Mouse (Mus musculus) adrenal gland, adult 18-20 months (tissue): ENCODE measurements around the gene Rpa1. TPM values are rescaled to one million over a fixed set of nuclear protein-coding genes. Genes with fewer than 3 reads are reported as not detected.
"Not testable (repeated sequence)": the region's sequence is repeated elsewhere in the genome, so short reads cannot be mapped to it uniquely, and the experiment has no call there.

Experiments used
- DNase-seq, 2 experiments: peaks; one replicate each; pipeline ENCODE4 v3.0.0; 2021 to 2022; ENCODE audit warnings: low spot score in 2 of 2
- total RNA-seq, 2 experiments: library from RNA; stranded (reverse); gene quantifications; 1 replicate in 1 of 2; 2 replicates in 1 of 2; pipeline ENCODE4 v1.2.3; 2021

The Rpa1 gene
- total RNA-seq, 2 experiments from 2014 or later = 39.7 to 42.2 TPM

DNA sequence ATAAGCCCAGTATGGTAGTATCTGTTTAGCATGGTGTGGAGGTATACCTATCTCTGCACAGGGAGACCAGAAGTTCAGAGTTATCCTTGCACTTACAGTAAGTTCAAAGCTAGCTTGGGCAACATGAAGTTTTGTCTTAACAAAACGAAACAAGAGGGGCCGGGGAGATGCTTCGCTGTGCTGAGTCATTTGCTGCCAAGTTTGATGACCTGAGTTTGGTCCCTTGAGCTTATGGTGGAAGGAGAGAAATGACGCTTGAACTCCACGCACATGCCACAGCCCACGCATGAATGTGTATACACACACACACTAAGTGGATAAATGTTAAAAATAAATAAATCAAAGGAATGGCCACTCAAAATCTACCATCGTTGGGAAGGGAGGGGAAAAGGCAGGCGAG, 59.6 kb downstream of the Rpa1 start:
- no peak for DNase-seq

DNA sequence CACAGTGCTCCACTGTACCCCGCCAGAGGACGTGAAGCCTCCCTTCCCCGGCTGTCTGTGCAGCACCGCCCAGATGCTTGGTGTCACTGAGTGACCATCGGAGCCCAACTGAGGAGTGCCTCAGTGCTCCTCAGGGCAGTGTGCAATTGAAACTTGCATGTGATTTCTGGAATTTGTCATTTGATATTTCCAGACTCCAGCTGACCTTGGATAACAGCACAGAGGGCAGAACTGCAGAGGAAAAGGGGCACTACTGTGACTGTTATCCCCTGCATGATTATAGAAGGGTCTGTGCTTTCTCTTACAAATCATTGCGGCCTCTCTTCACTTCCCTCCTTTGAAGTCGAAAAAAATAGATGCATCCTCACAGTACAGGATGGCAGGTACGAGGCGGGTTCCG, 60.2 kb downstream of the Rpa1 start:
- no peak for DNase-seq

DNA sequence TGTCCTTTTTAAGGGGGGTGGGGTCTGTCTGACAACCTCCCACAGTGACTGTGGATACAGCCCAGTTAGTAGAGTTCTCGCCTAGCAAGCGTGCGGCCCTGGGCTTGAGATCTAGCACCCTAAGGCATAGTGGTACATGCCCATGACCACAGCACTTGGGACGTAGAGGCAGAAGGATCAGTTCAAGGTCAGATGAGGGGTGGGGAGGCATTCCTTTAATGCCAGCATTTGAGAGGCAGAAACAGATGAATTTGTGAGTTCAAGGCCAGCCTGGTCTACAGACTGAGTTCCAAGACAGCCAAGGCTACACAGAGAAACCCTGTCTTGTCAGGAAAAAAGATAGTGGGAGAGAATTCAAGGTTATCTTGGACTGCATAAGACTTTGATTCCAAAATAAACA, 61.3 kb downstream of the Rpa1 start:
- no peak for DNase-seq

DNA sequence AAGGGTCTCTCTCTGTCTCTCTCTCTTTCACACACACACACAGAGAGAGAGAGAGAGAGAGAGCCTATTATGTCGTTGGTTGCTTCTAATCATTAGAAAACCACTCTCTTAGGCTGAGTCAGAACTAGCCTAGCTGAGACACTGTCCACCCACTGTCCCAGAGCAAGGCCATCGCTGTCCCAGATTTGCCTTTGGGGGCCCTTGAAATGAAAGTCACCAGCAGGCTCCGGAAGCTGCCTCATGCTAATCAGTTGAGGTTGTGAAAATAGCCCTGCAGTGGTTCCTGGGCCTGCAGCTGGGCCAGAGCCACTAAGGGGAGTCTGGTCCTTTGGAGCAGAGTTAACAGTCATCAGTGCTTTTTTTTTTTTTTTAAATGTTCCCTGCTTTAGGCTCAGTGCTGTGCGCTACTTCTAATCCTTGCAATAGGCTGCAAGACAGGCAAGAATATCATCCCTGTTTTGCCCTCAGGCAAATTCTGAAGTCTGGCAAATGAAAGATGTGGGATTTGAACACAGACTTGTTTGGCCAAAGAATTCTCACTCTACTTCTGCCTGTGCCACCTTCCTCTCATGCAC, 62.1 kb downstream of the Rpa1 start:
- no peak for DNase-seq

DNA sequence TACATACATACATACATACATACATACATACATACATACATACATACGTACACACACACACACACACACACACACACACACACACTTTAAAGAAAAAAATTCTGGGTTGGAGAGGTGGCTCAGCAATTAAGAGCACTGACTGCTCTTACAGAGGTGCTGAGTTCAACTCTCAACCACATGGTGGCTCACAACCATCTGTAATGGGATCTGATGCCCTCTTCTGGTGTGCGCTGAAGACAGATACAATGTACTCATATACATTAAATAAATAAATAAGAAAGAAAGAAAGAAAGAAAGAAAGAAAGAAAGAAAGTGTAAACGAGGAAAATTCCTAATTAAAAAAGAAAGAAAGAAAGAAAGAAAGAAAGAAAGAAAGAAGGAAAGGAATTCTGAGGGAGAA, 64.3 kb downstream of the Rpa1 start:
- DNase-seq = not testable (repeated sequence)

DNA sequence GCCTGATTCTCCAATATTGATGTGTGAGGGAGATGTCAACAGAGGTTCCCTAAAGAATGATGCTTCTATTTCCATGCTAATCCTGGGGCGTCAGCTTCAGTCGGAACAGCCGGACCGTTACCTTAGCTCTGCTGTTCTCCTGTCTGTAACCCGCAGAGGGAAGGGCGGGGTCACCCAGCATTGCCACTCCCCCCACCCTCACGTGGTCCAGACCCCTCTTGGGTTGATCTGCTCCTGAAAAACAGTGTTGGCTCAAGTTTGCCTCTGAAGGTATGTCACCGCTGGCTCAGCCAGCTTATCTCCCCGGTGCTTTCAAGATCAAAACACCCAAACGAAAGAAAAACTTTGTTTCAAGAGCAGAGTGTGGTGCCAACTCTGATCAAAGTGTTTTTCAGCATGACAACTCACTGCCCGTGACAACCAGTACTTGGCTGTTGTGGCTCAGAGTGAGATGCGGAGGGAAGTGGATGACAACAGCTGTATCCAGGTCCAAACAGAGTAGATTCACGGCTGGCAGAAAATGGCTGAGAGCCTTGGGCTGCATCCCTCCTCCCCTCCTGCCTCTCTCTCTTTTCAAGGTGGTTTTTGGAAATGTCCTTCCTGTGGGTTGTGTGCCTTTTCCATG, 65.5 kb downstream of the Rpa1 start:
- no peak for DNase-seq

DNA sequence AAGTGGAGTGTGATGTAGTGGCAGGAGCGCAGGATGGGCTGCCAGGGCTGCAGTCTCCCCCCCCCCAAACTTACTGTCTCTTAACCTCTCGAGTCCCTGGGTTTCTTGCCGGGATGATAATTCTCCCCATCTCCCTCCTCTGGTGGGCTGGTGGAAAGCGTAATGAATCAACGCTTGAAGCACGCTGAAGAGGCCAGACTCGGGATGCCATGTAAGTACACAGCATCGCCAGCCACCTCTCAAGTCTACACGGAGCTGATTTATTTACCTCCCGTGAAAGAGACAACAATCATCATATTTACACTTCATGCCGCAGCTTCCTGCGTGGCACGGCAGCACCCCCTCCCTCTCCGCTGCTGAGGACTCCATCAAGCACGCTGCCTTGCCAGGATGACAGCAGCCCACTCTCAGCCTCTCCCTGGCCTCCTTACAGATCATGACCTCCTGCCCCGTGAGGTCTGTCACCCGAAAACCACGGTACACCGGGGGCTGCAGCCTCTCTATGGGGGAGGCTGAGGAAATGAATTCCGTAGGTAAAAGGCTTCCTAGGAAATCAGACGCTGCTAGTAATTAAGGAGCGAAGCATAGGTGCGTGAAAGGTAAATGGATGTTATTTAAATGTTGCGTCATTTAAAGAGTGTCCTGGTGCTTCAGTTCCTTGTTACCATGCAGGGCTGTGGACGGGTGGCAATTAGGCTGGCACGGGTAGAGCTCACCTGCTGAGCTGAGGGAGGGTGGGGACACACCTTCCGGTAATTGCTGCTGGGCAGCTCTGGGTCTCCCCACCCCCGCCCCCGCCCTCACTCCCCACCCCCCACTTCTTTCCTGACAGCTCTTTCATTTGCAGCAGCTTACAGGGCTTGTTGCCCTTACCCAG, 66.5 kb downstream of the Rpa1 start:
- no peak for DNase-seq

DNA sequence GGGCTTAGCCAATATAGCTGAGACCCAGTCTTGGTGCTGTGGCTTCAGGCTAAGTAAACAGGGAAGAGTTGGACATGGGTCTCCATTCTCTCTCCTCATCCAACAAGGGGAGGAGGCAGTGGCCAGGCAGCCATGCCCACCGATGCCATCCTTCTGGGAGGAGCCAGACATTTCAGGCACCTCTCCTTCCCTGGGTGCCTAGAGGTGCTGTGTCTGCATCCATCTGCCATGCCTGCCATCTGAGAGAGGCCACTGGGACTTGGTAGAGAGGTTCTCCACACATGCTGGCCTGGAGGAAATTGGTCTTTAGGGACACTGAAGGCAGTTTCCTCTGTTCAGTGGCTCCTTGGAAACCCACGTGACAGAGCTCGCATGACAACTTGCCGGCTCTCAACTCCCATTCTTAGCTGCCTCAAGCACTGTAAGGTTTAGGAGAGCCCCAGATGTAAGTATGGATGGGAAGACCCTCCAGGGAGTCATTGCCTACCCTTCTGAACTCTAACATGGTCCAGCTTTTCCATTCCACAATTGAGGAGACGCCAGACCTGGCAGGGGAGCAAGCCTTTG, 67.6 kb downstream of the Rpa1 start:
- DNase-seq = no peak

DNA sequence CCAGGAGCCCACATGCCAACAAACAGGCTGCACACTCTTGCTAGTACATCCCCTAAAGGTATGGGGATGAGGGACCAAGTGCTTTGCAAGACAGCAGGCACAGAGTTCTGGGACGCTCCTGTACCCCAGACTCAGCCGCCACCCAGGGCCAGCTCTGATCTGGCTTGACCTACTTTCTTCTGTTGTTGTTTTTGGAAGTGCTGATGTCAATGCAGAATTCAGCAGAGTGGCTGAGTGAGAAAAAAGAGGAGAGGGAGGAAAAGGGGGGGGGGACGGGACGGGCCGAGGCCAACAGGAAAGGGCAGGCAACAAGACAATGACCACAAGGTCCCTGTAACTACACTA, 68.1 kb downstream of the Rpa1 start:
- DNase-seq = no peak

DNA sequence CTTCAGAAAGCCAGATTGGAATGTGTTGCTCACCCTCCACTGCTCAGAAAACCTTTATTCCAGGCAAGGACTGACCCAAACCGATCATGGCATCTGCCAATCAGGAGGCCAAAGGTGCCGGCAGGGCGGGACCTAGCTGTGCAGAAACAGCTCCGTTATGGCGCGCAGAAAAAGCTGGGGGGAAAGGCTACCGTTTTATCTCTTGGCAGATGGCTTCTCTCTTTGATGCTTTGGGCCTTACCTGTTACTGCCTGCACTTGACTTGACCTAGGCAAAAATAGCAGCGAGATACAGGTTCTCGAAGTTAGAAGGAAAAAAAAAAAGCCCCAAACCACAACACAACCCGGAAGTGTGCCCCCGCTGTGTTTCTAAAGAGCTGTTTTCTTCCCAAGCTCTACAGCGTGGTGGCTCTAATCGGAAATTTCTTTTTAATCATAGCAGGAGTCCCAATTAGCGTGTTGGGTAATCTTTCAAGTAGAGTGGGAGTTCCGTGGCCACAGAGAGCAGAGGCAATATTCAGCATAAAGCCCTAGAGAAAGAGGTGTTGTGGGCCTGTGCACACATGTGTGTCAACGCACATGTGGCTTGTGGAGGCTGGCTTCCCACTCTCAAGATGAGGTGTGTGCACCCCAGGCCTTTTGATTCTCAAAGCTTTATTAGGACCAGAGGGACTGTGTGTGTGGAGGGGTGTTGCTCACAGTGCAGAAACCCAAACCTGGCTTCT, 68.6 kb downstream of the Rpa1 start:
- DNase-seq = no peak

DNA sequence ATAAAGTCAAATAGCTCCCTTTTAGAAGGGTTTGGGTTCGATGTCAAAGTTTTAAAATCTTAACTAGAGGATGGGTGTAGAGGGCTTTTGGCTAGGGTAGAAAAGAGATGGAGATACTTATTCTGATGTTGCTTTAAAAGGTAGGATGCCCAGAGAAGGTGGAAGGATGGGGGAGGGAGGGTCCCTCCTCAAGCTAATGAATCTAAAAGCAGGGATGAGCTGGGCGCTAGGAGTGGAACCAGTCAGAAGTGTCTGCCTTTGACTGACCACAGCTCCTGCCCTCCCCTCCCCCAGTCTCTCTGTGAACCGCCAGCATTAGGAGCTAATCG, 69.1 kb downstream of the Rpa1 start:
- no peak for DNase-seq

DNA sequence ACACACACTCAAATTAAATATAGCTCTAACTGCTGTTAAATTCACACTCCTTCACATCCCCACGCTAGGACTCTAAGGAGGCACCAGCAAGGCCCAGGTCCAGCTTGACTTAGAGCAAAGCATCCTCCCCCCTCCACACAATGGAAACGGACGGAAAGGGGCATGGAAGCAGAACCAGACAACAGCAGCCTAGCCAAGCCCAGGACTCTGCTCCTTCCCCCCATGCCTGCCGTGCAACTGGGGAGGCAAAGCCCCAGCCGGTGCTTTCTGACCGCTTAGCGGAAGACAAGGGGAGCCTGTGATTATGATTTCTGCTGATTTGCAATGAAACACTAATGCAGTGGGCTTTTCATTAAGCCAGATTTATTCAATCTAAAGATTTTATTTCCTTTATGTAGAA, 70.0 kb downstream of the Rpa1 start:
- DNase-seq = no peak

DNA sequence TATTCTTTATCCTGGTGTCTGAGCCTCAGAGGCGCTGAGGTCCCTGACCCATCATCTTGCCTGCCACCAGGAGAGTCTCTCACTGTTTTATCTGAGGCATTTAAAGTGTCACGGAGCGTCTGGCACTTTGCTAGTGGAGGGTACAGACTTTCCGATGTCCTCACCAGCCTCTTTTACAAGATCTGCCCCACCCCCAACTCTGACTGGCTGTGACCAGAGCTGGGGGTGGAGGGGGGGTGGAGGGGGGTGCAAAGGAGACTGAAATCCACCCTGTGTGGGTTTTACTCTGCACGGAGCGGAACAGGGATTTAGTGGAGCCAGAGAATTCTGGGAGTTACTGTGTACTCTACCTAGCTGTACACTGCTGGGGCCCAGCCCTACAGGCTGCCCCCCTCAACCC, 73.1 kb downstream of the Rpa1 start:
- no peak for DNase-seq

DNA sequence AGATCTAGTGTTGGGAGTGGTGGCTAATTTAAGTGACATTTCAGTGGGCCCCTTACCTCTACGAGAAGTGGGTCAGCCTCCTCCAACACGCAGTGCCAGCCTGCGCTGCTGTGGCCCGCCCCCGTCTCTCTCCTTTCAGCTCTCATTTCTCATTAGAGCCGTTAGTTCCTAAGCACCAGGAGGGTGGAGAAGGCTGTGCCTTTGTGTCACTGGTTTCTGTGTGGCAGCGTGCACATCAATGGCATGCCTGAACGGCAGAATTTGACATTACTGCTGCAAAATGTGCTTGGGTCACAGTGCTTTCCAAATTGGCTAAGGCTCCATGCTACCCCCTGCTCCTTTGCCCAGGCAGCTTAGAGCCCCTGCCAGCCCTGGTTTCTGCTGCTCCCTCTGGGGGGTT, 74.7 kb downstream of the Rpa1 start:
- no peak for DNase-seq

DNA sequence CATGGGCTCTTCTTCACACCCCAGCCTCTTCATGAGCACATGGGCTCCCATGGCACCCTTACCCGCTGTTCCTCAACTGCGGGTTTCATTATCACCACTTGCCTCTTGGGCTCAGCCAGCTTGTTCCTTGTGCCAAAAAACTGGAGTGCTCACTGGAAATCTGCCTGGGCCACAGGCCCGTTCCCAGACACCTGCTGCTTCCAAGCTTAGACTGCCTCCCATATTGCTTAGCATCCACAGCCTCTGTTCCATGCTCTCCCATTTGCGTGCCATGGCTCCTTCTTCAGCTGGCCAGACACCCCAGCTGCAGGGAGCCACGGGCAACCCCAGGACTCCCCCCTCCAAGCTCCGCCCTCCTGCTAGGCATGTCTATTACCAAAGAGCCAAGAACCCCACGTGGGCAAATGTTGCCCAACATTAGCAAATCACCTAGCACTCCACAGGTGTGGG, 77.1 kb downstream of the Rpa1 start:
- DNase-seq = no peak

DNA sequence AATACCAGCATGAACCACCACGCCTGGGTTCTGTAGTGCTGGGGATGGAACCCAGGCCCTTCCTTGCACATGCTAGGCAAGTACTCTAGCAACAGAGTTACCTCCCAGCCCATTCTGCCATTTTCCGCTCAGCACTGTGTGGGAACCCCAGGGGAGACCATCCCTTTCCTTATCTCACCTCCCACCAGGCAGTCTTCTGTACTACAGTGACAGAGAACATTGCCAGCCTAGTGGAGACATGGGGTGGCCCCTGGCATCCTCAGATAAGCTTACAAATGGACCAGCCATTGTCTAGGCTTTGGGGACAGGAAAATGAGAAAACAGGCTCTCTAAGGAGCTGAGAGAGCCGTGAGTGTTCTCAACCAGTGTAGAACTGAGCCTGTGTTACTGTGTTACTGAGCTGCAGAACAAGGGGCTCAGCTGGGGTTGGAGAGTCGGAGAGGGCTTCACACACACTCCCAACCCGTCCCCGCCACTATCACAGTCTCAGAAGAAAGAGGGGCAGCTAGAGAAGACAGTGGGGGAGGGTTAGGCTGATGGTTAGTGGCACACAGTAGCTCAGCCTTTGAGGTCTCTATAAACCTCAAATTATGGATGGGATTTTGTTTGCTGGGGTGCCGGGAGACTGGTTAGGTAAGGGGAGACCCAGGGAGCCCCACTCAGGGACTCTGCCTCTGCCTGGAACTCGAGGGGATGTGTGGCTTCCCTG, 77.7 kb downstream of the Rpa1 start:
- DNase-seq = no peak

DNA sequence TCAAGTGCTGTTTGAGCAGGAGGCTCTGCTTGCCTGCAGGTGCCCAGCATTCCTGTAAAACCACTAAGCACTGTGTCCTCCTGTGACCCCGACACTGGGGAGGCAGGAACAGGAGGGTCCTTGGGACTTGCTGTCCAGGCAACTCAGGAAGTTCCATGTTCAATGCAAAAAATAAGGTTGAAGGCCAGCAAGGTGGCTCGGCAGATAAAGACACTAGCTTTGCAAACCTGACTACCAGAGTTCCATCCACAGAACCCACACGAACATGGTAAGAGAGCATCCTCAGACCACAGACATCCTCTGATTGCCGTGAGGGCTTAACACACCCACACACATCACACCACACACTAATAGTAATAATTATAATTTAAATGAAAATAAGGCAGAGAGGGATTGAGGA, 78.9 kb downstream of the Rpa1 start:
- DNase-seq = no peak

DNA sequence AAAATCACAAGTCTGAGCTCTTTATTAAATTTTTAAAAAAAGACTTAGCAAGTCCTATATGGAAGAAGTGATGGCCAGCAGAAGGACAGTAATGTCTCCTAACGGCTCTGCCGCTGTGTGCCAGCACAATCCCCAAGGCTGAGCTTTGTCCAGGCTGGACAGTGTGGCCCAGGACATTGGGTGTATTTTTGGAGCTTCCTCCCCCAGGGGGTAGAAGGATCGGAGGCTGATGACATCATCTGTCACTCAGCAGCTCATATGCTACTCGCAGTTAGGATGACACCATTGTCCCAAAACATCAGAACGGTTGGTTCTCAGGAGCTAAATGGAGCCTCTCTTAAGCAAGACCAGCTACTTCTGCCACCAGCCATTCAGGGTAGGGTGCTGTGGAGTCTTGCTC, 79.6 kb downstream of the Rpa1 start:
- DNase-seq = no peak

DNA sequence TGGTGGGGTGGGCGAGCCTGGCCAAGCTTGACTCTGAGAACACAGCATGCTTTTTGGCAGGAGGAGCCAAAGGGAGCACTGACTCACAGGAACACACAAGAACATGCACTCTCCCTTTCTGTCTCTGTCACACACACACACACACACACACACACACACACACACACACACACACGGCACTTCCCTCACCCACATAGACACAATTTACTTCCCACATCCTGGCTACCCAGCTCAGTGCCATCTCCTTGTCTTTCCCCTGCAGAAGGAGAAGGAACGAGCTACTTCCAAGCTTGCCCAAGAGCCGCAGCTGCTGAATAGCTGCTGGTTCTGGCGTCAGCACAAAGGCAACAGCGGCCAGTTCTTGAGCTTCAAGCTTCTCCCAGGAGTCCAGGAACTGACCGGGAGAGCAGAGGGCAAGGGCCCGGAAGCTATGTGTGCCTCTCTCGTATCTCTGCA, 80.3 kb downstream of the Rpa1 start:
- DNase-seq = no peak

DNA sequence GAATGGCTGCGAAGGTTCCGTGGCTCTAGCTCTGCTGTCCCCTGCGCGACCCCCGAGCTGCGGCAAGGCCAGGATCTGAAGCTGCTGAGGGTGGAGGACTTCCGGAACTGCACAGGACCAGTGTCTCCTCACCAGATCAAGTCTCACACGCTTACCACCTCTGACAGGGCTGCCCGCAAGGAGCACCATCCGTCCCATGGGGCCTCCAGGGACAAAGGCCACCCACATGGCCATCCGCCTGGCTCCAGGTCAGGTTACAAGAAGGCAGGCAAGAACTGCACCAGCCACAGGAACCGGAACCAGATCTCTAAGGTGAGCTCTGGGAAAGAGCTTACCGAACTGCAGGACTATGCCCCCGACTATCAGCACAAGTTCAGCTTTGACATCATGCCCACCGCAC, 82.6 kb downstream of the Rpa1 start:
- DNase-seq = no peak

DNA sequence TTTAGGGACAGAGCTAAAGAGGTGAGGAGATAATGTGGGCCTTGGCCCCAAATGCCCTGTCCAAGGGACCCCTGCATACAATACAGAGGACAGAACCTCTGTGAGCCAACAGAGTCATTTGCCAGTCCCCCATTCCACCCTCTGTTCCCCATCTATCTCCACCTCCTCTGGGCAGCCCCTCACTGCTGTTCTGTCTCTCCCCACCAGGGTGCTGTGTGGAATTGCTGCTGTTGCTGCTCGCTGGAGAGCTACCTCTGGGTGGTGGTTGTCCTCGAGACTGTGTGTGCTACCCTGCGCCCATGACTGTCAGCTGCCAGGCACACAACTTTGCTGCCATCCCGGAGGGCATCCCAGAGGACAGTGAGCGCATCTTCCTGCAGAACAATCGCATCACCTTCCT, 83.6 kb downstream of the Rpa1 start:
- DNase-seq = no peak
